Mouse (Mus musculus): ENCODE measurements around the gene Olfr178.

The Olfr178 gene

DNA sequence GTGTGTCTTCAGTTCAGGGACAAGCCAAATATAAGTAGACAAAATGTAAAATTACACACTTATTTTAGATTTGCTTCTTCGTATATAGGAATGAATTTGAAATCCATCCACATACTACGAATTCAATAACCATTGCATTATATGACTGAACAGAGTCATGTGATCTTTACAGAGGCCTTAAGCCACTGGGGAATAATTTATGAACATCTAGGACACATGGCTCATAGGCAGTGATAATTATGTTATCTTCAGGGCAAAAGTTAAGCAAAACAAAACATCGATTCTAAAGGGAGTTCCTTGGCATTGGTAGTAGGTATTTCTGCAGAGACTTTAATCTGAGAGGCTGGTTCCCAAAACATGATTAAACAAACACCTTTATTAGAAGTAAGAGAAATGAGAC lies at the start of gene Olfr178:
Olfr178 (minus strand) TSS at position 101 of the 400 bp plus-strand sequence.
- DNase-seq = no peak

DNA sequence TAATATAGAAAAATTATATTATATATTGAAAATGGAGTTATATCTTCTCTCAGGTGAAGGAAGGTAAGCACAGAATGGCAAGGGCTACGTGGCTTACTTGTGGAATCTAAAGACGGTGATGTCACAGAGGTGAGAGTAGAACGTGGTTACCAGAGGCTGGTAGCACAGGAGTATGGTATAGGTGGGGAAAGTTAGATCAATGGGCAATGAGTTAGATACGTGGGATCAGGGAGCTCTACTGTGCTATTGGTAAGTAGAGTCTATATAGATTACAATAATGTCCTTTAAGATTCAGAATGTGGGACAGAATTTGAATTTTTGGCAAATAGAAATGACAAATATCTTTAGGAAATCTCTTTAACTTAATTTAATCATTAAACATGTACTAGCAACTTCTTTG lies 37.4 kb upstream of the Olfr178 start, which contains the start of gene Olfr180:
Olfr180 (minus strand) TSS at position 101 of the 400 bp plus-strand sequence.
- DNase-seq = no peak

DNA sequence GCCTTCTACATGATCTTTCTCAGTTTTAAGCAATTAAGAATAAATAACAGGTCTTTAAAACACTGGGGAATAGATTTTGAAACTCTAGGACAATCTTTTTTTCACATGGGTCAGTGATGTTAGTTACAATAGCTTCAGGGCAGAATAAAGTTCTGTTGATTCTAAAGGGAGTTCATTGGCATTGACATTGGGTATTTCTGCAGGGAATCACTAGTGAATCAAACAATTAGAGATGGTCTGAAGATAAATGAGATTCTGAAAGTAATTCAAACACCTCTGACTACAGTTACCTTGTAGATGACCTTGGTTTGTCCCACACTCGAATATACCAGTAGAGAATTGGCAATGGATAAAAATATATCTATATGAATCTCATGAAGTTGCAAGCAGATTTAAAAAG lies 36.8 kb upstream of the Olfr178 start, which contains the start of gene Olfr181:
Olfr181 (minus strand) TSS at position 101 of the 400 bp plus-strand sequence.
- no peak for DNase-seq

DNA sequence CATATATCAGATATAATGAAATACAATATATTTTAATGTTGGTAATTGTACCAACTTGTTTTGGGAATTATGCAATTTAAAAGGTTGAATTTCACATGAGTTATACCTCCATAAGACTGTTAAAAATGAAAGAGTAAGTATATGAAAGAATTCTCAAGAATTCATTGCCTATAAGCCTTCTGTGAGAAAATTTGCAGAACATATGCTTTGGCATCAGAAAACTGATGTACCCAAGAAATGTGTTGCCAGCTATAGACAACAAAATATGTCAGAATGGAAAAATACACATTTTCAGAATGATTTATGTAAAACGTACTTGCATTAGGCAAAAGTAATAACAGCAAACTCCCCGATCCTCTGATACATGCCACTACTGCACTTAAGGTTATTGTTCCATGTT lies 7.4 kb downstream of the Olfr178 start:
- no peak for DNase-seq

GRCm38 (mm10) chr16:58874668-58875067 lies 17.2 kb downstream of the Olfr178 start, which contains the start of gene Olfr177:
Gene Olfr177 (minus strand): TSS chr16:58874768.
- no peak for DNase-seq

GRCm38 (mm10) chr16:58861479-58861878 lies 30.4 kb downstream of the Olfr178 start:
- DNase-seq = no peak

GRCm38 (mm10) chr16:58860032-58860737 lies 31.7 kb downstream of the Olfr178 start:
- DNase-seq = no peak

Measured in thymus, postnatal 36 days (tissue).